Mouse (Mus musculus) cerebellum, postnatal 10 days (tissue): ENCODE results near the gene Sept9.

Source experiments
- DNase-seq, 2 experiments: peaks; one replicate each; pipeline ENCODE4 v3.0.0; 2021; ENCODE audit warnings: mixed read lengths in 2 of 2

The Sept9 gene

DNA sequence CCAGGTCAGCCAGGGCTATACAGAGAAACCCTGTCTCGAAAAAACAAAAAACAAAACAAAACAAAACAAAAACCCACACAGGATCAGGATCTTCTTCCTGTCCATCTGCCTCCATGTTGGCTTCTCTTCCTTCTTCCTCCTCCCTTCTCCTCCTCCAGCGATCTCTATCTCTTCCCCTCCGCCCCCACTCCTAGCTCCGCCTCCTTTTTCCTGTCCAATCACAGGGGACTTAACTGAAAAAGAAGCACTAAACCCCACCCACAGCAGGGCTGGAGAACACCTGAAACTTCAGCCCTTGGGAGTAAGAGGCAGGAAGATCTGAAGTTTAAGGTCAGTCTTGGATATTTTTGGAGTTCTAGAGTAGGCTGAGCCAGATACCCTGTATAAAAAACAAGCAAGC is 212.2 kb downstream of the Sept9 start:
- DNase-seq, result no peak
